Mouse (Mus musculus) stomach, embryonic 14.5 days (tissue): ENCODE results near the gene Ubap2l. TPM values are rescaled to one million over a fixed set of nuclear protein-coding genes. Genes with fewer than 3 reads are reported as not detected.

Experiments
- ATAC-seq: fragments of 200-750 bp; cut with Nextera tagmentation; 2 replicates; pipeline ENCODE4 v1.8.0; 2017; ENCODE audit warnings: low read depth, moderate TSS enrichment; ENCODE audit not compliant: insufficient number of reproducible peaks, insufficient read depth, low FRiP score
- H3K27ac ChIP-seq: fragments of 300-500 bp; sonication (generic); 2 replicates; pipeline ENCODE4 v1.5.1; 2014; ENCODE audit warnings: mild to moderate bottlenecking, low read length, moderate library complexity, mixed read lengths
- H3K27me3 ChIP-seq: fragments of 300-500 bp; sonication (generic); 2 replicates; pipeline ENCODE4 v1.6.1; 2014; ENCODE audit warnings: low read length, control low read depth, mixed read lengths; ENCODE audit not compliant: control insufficient read depth, insufficient read depth
- H3K36me3 ChIP-seq: fragments of 300-500 bp; sonication (generic); 2 replicates; pipeline ENCODE4 v1.6.1; 2014; ENCODE audit warnings: mild to moderate bottlenecking, control low read depth, low read length, moderate library complexity, mixed read lengths; ENCODE audit not compliant: control insufficient read depth, insufficient read depth
- H3K4me1 ChIP-seq: fragments of 300-500 bp; sonication (generic); 2 replicates; pipeline ENCODE4 v1.6.1; 2014; ENCODE audit warnings: low read length, control low read depth, mixed read lengths; ENCODE audit not compliant: control insufficient read depth, insufficient read depth
- H3K4me2 ChIP-seq: fragments of 300-500 bp; sonication (generic); replicated peaks from 2 replicates; pipeline ENCODE4 v1.6.1; 2014; ENCODE audit warnings: low read depth, low read length, control low read depth
- H3K4me3 ChIP-seq: fragments of 300-500 bp; sonication (generic); 2 replicates; pipeline ENCODE4 v1.5.1; 2014; ENCODE audit warnings: low read depth, low read length, control low read depth
- H3K9ac ChIP-seq: fragments of 300-500 bp; sonication (generic); replicated peaks from 2 replicates; pipeline ENCODE4 v1.6.1; 2014; ENCODE audit warnings: low read depth, mild to moderate bottlenecking, control low read depth, low read length, moderate library complexity, mixed read lengths
- H3K9me3 ChIP-seq: fragments of 300-500 bp; sonication (generic); 2 replicates; pipeline ENCODE4 v1.6.1; 2016; ENCODE audit warnings: low read depth, low read length, control low read depth; ENCODE audit not compliant: control insufficient read depth
- WGBS: fragments of 180-500 bp; shearing (Covaris S2); extraction: QIAGEN DNeasy Blood & Tissue Kit; methylation state at CpG from one replicate; pipeline ENCODE4 v1.1.7; 2014; 5-methylcytosine and 5-hydroxymethylcytosine counted together
- polyA plus RNA-seq: library from polyadenylated mRNA; unstranded; fragments of >200 nt; fragmentation: Nextera tagmentation; extraction: Ambion mirVana; gene quantifications from 2 replicates; pipeline ENCODE4 v1.2.1, GENCODE M21; 2014

The Ubap2l gene
- polyA plus RNA-seq, 1 experiment from 2014 or later: 258 TPM

DNA sequence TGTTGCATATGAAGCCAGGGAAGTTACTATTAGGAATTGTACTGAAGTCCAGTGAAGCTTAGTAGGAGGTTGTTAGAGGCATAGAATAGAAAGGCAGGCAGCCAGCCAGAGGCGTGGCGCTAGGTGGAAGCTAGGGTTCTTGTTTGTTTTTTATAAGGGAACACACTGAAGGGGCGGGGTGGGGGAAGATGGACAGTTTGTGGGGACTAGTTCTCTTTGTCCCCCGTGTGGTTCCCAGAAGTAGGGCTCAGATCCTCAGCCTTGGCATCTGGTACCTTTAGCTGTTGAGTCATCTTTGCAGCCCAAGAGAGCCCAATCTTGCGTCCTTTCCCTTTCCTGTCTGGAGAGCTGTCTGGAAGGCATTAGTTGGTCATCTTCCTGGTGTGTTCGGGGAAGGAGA is 32.9 kb upstream of the Ubap2l start:
- no peak for ATAC-seq
- H3K36me3 ChIP-seq: peaks cover 30% of the 10 kb centered on the region
- no peak overlapping the region; the same call in 1 of the 2 replicates for H3K27ac ChIP-seq
- H3K4me2 ChIP-seq: no peak overlapping the region
- no peaks in the 10 kb centered on the region for H3K9me3 ChIP-seq
- 69% methylated on average over 6 of the region's 6 CpGs for WGBS
- H3K27me3 ChIP-seq: no peaks in the 10 kb centered on the region
- peaks cover 35% of the 10 kb centered on the region for H3K4me1 ChIP-seq
- no peak overlapping the region for H3K9ac ChIP-seq
- H3K4me3 ChIP-seq: no peak overlapping the region

DNA sequence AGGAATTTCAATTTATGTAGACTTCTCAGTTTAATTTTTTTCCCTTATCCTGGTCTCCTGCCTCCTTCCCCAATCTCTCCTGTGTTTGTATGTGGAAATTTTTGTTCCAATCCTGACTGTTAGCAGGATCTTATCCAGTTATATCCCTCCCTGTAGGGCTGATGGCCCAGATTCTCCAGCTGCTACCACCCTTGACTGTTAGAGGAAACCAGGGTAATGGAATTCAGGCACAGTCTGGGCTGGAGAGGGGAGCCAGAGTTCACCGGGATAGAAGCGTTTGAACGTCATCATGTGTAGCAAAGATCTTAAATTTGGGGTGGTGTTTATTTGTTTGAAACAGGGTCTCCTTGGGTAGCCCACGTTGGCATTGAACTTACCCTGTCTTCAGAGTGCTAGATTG is 32.4 kb upstream of the Ubap2l start:
- Histone ChIP-seq H3K4me3 (no peak overlapping the region), H3K9ac (no peak overlapping the region), H3K4me1 (peaks cover 35% of the 10 kb centered on the region), H3K27me3 (no peaks in the 10 kb centered on the region), H3K27ac (peak overlapping the region; percentile 36; the same call in 1 of the 2 replicates), H3K4me2 (no peak overlapping the region), H3K36me3 (peaks cover 26% of the 10 kb centered on the region), H3K9me3 (no peaks in the 10 kb centered on the region)
- WGBS: 69% methylated on average over 4 of the region's 4 CpGs
- no peak for ATAC-seq

DNA sequence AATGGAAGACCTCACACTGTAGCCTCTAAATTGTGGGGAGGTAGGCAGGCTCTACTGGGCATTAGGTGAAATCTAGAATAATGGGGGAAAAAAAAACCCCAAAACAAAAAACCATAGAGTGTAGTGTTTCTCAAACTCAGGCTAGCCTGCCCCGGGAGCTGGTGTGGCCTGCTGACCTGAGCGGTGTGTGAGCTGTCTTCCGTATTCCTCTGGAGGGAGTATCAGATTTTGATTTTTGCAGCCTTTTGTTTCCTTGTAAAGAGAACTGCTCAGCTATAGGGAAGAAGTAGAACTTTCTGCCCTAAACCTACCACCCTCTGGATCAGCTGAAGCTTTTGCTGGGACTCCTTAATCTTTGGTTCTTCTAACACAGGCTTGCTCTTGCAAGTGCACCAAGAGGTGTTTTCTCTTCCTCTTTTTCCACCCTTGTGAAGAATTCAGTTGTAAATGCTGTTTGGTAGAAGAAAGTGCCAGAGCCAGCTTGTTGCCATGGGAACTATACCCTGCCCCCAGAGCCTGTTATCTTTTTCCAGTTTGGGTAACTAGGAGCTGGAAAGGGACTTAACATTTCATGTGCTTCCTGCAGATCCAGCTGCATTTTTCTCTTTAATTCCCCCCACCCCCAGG is 31.4 kb upstream of the Ubap2l start:
- no peaks in the 10 kb centered on the region for H3K27me3 ChIP-seq
- no peak for ATAC-seq
- H3K4me3 ChIP-seq: no peak overlapping the region; the same call in 1 of the 2 replicates
- peaks cover 35% of the 10 kb centered on the region for H3K4me1 ChIP-seq
- H3K9me3 ChIP-seq: no peaks in the 10 kb centered on the region
- H3K36me3 ChIP-seq: peaks cover 16% of the 10 kb centered on the region
- H3K4me2 ChIP-seq: peak overlapping the region; percentile 73
- H3K9ac ChIP-seq: no peak overlapping the region
- 44% methylated on average over 3 of the region's 3 CpGs for WGBS
- H3K27ac ChIP-seq: peak overlapping the region; percentile 84; the same call in 1 of the 2 replicates

DNA sequence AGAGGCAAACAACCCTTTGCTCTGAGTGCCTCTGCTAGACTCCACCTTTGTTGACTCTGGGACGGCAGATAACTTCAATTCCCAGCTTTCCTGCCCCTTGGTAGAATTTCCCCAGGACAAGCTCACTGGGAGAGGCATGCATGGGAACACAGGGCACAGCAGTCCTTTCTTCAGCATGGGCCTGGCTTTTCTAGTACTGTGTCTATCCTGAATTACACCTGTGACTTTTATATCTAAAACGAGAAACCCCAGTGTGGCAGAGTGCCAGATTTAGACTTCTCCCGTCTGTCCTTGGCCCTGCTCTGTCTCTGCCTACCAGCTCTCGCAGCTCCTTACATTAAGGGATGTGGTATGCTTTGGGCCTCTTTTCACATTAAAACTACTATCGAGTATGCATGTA is 30.6 kb upstream of the Ubap2l start:
- H3K27ac ChIP-seq: peak overlapping the region; percentile 84; the same call in 1 of the 2 replicates
- H3K4me2 ChIP-seq: peak overlapping the region; percentile 73
- no peaks in the 10 kb centered on the region for H3K27me3 ChIP-seq
- H3K4me3 ChIP-seq: no peak overlapping the region
- H3K9me3 ChIP-seq: no peaks in the 10 kb centered on the region
- peaks cover 35% of the 10 kb centered on the region for H3K4me1 ChIP-seq
- ATAC-seq: no peak
- H3K9ac ChIP-seq: peak overlapping the region; percentile 14; the same call in 1 of the 2 replicates
- 41% methylated on average over 5 of the region's 5 CpGs for WGBS
- H3K36me3 ChIP-seq: peaks cover 8% of the 10 kb centered on the region; the same call in 1 of the 2 replicates

- 57% methylated on average over 5 of the region's 5 CpGs for WGBS
- H3K4me1 ChIP-seq: peaks cover 41% of the 10 kb centered on the region
- no peak for ATAC-seq
Observed at GRCm38 (mm10) chr3:90081365-90082240, 29.2 kb upstream of the Ubap2l start.

DNA sequence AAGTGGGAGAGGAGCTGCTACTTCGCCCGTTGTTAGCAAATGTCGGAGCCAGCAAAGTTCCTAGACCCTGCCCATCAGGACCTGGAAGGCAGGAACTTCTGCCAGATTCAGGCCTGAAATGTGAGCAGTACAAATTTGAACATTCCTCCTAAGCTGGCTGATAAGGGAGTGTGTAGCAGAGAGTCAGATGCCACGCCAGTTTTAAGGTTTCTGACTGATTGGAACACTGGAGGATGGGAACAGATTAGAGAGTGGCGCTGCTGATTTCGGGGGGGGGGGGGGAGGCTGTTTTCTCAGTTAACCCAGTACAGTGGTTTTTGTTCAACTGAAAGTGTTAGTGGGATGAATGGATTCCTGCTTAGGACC is 28.1 kb upstream of the Ubap2l start:
- Histone ChIP-seq H3K36me3 (no peaks in the 10 kb centered on the region; the same call in 1 of the 2 replicates), H3K27ac (peak overlapping the region; percentile 97), H3K9me3 (no peaks in the 10 kb centered on the region), H3K27me3 (no peaks in the 10 kb centered on the region), H3K4me3 (peak overlapping the region; percentile 72), H3K4me1 (peaks cover 41% of the 10 kb centered on the region), H3K9ac (peak overlapping the region; percentile 76), H3K4me2 (peak overlapping the region; percentile 73)
- ATAC-seq: no peak
- 0% methylated on average over 6 of the region's 6 CpGs for WGBS

More at GRCm38 (mm10) chr3:90081365-90082240, 29.2 kb upstream of the Ubap2l start:
- Histone ChIP-seq H3K4me2 (peak overlapping the region; percentile 73), H3K9me3 (no peaks in the 10 kb centered on the region), H3K36me3 (peaks cover 2% of the 10 kb centered on the region; the same call in 1 of the 2 replicates), H3K4me3 (peak overlapping the region; percentile 72; the same call in 1 of the 2 replicates), H3K27me3 (no peaks in the 10 kb centered on the region), H3K9ac (peak overlapping the region; percentile 2; the same call in 1 of the 2 replicates), H3K27ac (peak overlapping the region; percentile 84)

DNA sequence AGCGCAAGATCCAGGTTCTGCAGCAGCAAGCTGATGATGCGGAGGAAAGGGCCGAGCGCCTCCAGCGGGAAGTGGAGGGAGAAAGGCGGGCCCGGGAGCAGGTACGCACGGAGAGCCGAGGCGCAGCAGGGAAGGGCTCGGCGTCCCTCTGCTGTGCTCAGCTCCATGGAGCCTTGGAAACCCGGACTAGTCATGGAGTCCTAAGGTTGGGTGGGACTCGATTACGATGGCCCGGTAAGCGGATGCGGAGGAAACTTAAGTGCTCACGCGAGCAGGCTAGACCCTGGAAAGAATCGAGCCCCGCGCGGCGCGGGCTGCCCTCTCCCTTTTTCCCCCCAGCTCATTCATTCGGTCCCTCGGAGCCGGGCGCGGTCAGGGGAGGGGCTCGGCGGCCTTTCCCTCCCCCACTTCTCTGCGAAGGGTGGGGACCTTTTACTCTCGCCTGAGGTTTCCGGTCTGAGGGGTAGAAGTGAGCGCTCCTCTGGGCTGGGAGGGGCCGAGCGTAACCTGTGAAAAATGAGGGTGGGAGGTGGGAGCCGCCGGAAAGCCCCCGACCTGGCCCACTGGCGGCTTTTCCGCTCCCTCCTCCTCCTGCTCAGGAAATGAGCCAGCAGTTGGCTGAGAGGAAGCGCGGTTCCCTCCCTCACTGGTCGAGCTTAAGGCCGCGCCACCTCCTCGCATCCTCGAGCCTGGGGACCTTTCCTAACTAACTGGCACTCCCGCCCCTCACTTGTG is 27.5 kb upstream of the Ubap2l start:
- peak; percentile 62 for ATAC-seq
- H3K27ac ChIP-seq: peak overlapping the region; percentile 97
- WGBS: under 1% methylated on average over 53 of the region's 53 CpGs
- H3K27me3 ChIP-seq: no peaks in the 10 kb centered on the region
- H3K9me3 ChIP-seq: no peaks in the 10 kb centered on the region
- H3K9ac ChIP-seq: peak overlapping the region; percentile 76
- H3K4me2 ChIP-seq: peak overlapping the region; percentile 73
- no peaks in the 10 kb centered on the region; the same call in 1 of the 2 replicates for H3K36me3 ChIP-seq
- H3K4me1 ChIP-seq: peaks cover 38% of the 10 kb centered on the region
- H3K4me3 ChIP-seq: peak overlapping the region; percentile 72
